28 mouse cellular contexts compared by ENCODE assay signal in genomic region chr4:23985956-23986355, GRCm38 (mm10).
DNase-seq lines count a peak whose midpoint lies in the region; ATAC-seq lines count a peak whose summit lies in the region.
"Had no signal": no experiment of that assay in that cellular context is flagged by ENCODE, and none has a peak within 500 bp of the region (broad histone marks: within the 10 kb centered on the region; RNA-seq: fewer than 3 reads in every experiment).

No protein-coding gene starts in this region.

- H3K4me3 ChIP-seq in forebrain, embryonic 15.5 days: no peak overlapping the region
- no peak overlapping the region for H3K4me3 ChIP-seq in forebrain, embryonic 11.5 days (ENCODE audit: low read depth, low read length)
- H3K4me3 ChIP-seq in midbrain, embryonic 11.5 days (ENCODE audit: low read depth, low read length): no peak overlapping the region
- no peak overlapping the region for H3K4me3 ChIP-seq in midbrain, embryonic 15.5 days
- H3K4me3 ChIP-seq: hindbrain, embryonic 15.5 days; intestine, embryonic 15.5 days; liver, embryonic 15.5 days; lung, embryonic 15.5 days; megakaryocyte, embryonic 14.5 days; myocyte had no signal

- peak overlapping the region; percentile 23; the same call in 1 of the 2 replicates for H3K27ac ChIP-seq in forebrain, embryonic 15.5 days (replicated peaks)
- H3K27ac ChIP-seq in forebrain, embryonic 11.5 days (ENCODE audit: low read depth, low read length): no peak overlapping the region
- H3K27ac ChIP-seq in midbrain, embryonic 11.5 days (ENCODE audit: low read depth, low read length): peak overlapping the region; percentile 56; the same call in 1 of the 2 replicates
- no peak overlapping the region for H3K27ac ChIP-seq in midbrain, embryonic 15.5 days
- H3K27ac ChIP-seq: hindbrain, embryonic 15.5 days; intestine, embryonic 15.5 days; liver, embryonic 15.5 days; lung, embryonic 15.5 days; stomach, postnatal 0 days had no signal

- H3K4me2 ChIP-seq in forebrain, embryonic 15.5 days (replicated peaks): no peak overlapping the region
- H3K4me2 ChIP-seq in forebrain, embryonic 11.5 days (ENCODE audit: low read depth, low read length, severe bottlenecking): no peak overlapping the region
- no peak overlapping the region for H3K4me2 ChIP-seq in midbrain, embryonic 11.5 days
- H3K4me2 ChIP-seq in midbrain, embryonic 15.5 days: no peak overlapping the region
- H3K4me2 ChIP-seq: heart, embryonic 11.5 days; hindbrain, embryonic 15.5 days; intestine, embryonic 15.5 days; liver, embryonic 15.5 days; lung, embryonic 15.5 days had no signal

- DNase-seq in forebrain, embryonic 11.5 days (ENCODE audit: low spot score): no peak
- DNase-seq in midbrain, embryonic 11.5 days (ENCODE audit: low spot score, missing footprints): no peak
- peak; percentile 36 for DNase-seq in embryo, embryonic 10 days (ENCODE audit: low spot score)
- DNase-seq in retina, embryonic 14.5 days (ENCODE audit: low spot score): peak; percentile 80
- DNase-seq in urinary bladder, postnatal 10 days (ENCODE audit: low spot score): no peak
- DNase-seq: adrenal gland, postnatal 36 days; cerebellum, adult 11 months; cerebellum, postnatal 10 days; gastrocnemius, postnatal 14 days; heart, adult 11 months; heart, postnatal 10 days; kidney, adult 9 months; kidney, postnatal 14 days; left cerebral cortex, postnatal 4 days; liver; lung, postnatal 36 days; right cerebral cortex, postnatal 14 days had no signal

- no peak for ATAC-seq in forebrain, embryonic 15.5 days (replicated peaks)
- no peak for ATAC-seq in forebrain, embryonic 11.5 days (replicated peaks; ENCODE audit: low FRiP score)
- no peak; the same call in 1 of the 2 replicates for ATAC-seq in midbrain, embryonic 11.5 days (ENCODE audit: low FRiP score)
- ATAC-seq in midbrain, embryonic 15.5 days (replicated peaks): no peak
- ATAC-seq: CD4-positive, CD25-positive, alpha-beta regulatory T cell, adult 4 months; intestine, embryonic 15.5 days had no signal

- H3K9ac ChIP-seq in forebrain, embryonic 15.5 days (replicated peaks): no peak overlapping the region
- H3K9ac ChIP-seq in forebrain, embryonic 11.5 days (ENCODE audit: low read length): no peak overlapping the region
- no peak overlapping the region for H3K9ac ChIP-seq in midbrain, embryonic 11.5 days (ENCODE audit: low read length)
- H3K9ac ChIP-seq in midbrain, embryonic 15.5 days: no peak overlapping the region
- H3K9ac ChIP-seq: hindbrain, embryonic 15.5 days; intestine, embryonic 15.5 days; liver, embryonic 15.5 days; lung, embryonic 15.5 days had no signal

- H3K36me3 ChIP-seq in forebrain, embryonic 15.5 days: no peaks in the 10 kb centered on the region
- no peaks in the 10 kb centered on the region for H3K36me3 ChIP-seq in forebrain, embryonic 11.5 days (ENCODE audit: control insufficient read depth, insufficient read depth, low read length)
- H3K36me3 ChIP-seq in midbrain, embryonic 11.5 days (ENCODE audit: control insufficient read depth, insufficient read depth, low read length): no peaks in the 10 kb centered on the region
- H3K36me3 ChIP-seq in midbrain, embryonic 15.5 days (replicated peaks): no peaks in the 10 kb centered on the region
- H3K36me3 ChIP-seq: hindbrain, embryonic 15.5 days; intestine, embryonic 15.5 days; liver, embryonic 15.5 days; lung, embryonic 15.5 days had no signal

- no peaks in the 10 kb centered on the region for H3K27me3 ChIP-seq in forebrain, embryonic 15.5 days
- H3K27me3 ChIP-seq in forebrain, embryonic 11.5 days (ENCODE audit: control insufficient read depth, insufficient read depth, low read length): no peaks in the 10 kb centered on the region
- no peaks in the 10 kb centered on the region for H3K27me3 ChIP-seq in midbrain, embryonic 11.5 days (ENCODE audit: control insufficient read depth, insufficient read depth, low read length)
- no peaks in the 10 kb centered on the region for H3K27me3 ChIP-seq in midbrain, embryonic 15.5 days (replicated peaks)
- H3K27me3 ChIP-seq: hindbrain, embryonic 15.5 days; intestine, embryonic 15.5 days; liver, embryonic 15.5 days; lung, embryonic 15.5 days; megakaryocyte, embryonic 14.5 days had no signal

- no peaks in the 10 kb centered on the region for H3K9me3 ChIP-seq in forebrain, embryonic 15.5 days
- no peaks in the 10 kb centered on the region for H3K9me3 ChIP-seq in forebrain, embryonic 11.5 days (ENCODE audit: control insufficient read depth, low read length)
- no peaks in the 10 kb centered on the region for H3K9me3 ChIP-seq in midbrain, embryonic 11.5 days (ENCODE audit: control insufficient read depth, low read length)
- H3K9me3 ChIP-seq in midbrain, embryonic 15.5 days: no peaks in the 10 kb centered on the region
- H3K9me3 ChIP-seq: hindbrain, embryonic 15.5 days; intestine, embryonic 15.5 days; liver, embryonic 15.5 days; lung, embryonic 15.5 days; megakaryocyte, embryonic 14.5 days had no signal

- 23% methylated on average over 4 of the region's 4 CpGs for WGBS in forebrain, embryonic 15.5 days
- 33% methylated on average over 4 of the region's 4 CpGs for WGBS in forebrain, embryonic 11.5 days
- WGBS in midbrain, embryonic 11.5 days: 27% methylated on average over 4 of the region's 4 CpGs
- 28% methylated on average over 4 of the region's 4 CpGs for WGBS in midbrain, embryonic 15.5 days

- peaks cover 14% of the 10 kb centered on the region for H3K4me1 ChIP-seq in forebrain, embryonic 15.5 days
- no peaks in the 10 kb centered on the region for H3K4me1 ChIP-seq in forebrain, embryonic 11.5 days (replicated peaks; ENCODE audit: control insufficient read depth, insufficient read depth, low read length)
- H3K4me1 ChIP-seq in midbrain, embryonic 11.5 days (ENCODE audit: control insufficient read depth, insufficient read depth, low read length): peaks cover 18% of the 10 kb centered on the region
- H3K4me1 ChIP-seq in midbrain, embryonic 15.5 days: peaks cover 15% of the 10 kb centered on the region
- H3K4me1 ChIP-seq: intestine, embryonic 15.5 days; liver, embryonic 15.5 days; megakaryocyte, embryonic 14.5 days had no signal

Comparison
In these comparisons a context has a peak if more than half of its experiments do, and no peak if none do; other contexts are left out.
1. H3K27ac ChIP-seq: peak in forebrain, embryonic 15.5 days (single experiment) and midbrain, embryonic 11.5 days (single experiment); none in forebrain, embryonic 11.5 days (single experiment) and midbrain, embryonic 15.5 days (single experiment).
2. DNase-seq: peak in embryo, embryonic 10 days (single experiment) and retina, embryonic 14.5 days (single experiment); none in forebrain, embryonic 11.5 days (single experiment), midbrain, embryonic 11.5 days (single experiment) and urinary bladder, postnatal 10 days (single experiment).